Mouse (Mus musculus): ENCODE results near the gene Lrwd1.

DNA sequence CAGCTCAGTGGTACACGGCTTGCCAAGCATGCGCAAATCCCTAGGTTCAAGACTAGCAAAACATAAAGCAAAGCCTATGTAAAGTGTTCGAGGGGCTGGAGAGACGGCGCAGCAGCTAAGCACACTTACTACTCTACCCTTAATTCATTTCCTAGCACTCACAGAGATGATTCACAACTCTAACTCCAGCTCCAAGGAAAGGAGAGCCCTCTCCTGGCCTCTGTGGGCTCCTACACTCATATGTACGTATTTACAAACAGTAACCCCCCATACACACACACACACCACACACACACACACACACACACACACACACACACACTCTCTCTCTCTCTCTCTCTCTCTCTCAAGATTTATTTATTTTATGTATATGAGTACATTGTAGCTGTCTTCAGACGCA lies 47.9 kb upstream of the Lrwd1 start:
- TF ChIP-seq CTCF (IDR thresholded peaks at IDR 0.05; ENCODE audit: control insufficient read depth, insufficient read depth, insufficient read length) (no peak), CEBPB (IDR thresholded peaks at IDR 0.05; ENCODE audit: low read depth) (no peak), FOSL1 (IDR thresholded peaks at IDR 0.05; ENCODE audit: insufficient read depth, low read length, poor library complexity, severe bottlenecking) (no peak), MAX (IDR thresholded peaks at IDR 0.05) (no peak)

Measured in C2C12 (cell line).